Mouse (Mus musculus) limb, embryonic 11.5 days (tissue): ENCODE data around the gene Ppfibp1. TPM values are rescaled to one million over a fixed set of nuclear protein-coding genes. Genes with fewer than 3 reads are reported as not detected.

Experiments used
- ATAC-seq: fragments of 200-750 bp; cut with Nextera tagmentation; 2 replicates; pipeline ENCODE4 v1.8.0; 2017; ENCODE audit warnings: low read depth; ENCODE audit not compliant: insufficient number of reproducible peaks, low FRiP score, low TSS enrichment
- DNase-seq: peaks from one replicate; pipeline ENCODE4 v3.0.0-alpha.2; 2015; ENCODE audit warnings: low spot score
- H3K27ac ChIP-seq: fragments of 300-500 bp; sonication (generic); replicated peaks from 2 replicates; pipeline ENCODE4 v1.5.1; 2014; ENCODE audit warnings: low read depth, mild to moderate bottlenecking, low read length
- H3K27me3 ChIP-seq: fragments of 300-500 bp; sonication (generic); 2 replicates; pipeline ENCODE4 v1.6.1; 2014; ENCODE audit warnings: mild to moderate bottlenecking, low read length, mixed read lengths; ENCODE audit not compliant: control insufficient read depth, insufficient read depth
- H3K36me3 ChIP-seq: fragments of 300-500 bp; sonication (generic); 2 replicates; pipeline ENCODE4 v1.6.1; 2014; ENCODE audit warnings: mild to moderate bottlenecking, low read length, moderate library complexity, mixed read lengths; ENCODE audit not compliant: control insufficient read depth, insufficient read depth
- H3K4me1 ChIP-seq: fragments of 300-500 bp; sonication (generic); 2 replicates; pipeline ENCODE4 v1.6.1; 2014; ENCODE audit warnings: low read length, mixed read lengths; ENCODE audit not compliant: control insufficient read depth, insufficient read depth
- H3K4me2 ChIP-seq: fragments of 300-500 bp; sonication (generic); 2 replicates; pipeline ENCODE4 v1.6.1; 2014; ENCODE audit warnings: low read depth, mild to moderate bottlenecking, moderate library complexity; ENCODE audit not compliant: severe bottlenecking
- H3K4me3 ChIP-seq: fragments of 300-500 bp; sonication (generic); 2 replicates; pipeline ENCODE4 v1.5.1; 2014; ENCODE audit warnings: low read depth, low read length
- H3K9ac ChIP-seq: fragments of 300-500 bp; sonication (generic); 2 replicates; pipeline ENCODE4 v1.6.1; 2014; ENCODE audit warnings: mild to moderate bottlenecking, low read length
- H3K9me3 ChIP-seq: fragments of 300-500 bp; sonication (generic); 2 replicates; pipeline ENCODE4 v1.6.1; 2016; ENCODE audit warnings: low read length; ENCODE audit not compliant: control insufficient read depth
- WGBS: fragments of 180-500 bp; shearing (Covaris S2); extraction: QIAGEN DNeasy Blood & Tissue Kit; methylation state at CpG from one replicate; pipeline ENCODE4 v1.1.7; 2014; 5-methylcytosine and 5-hydroxymethylcytosine counted together
- polyA plus RNA-seq: library from polyadenylated mRNA; unstranded; fragments of >200 nt; fragmentation: Nextera tagmentation; extraction: Ambion mirVana; gene quantifications from 2 replicates; pipeline ENCODE4 v1.2.1, GENCODE M21; 2014

Ppfibp1 gene
- polyA plus RNA-seq, 1 experiment from 2014 or later, result 44.4 TPM

DNA sequence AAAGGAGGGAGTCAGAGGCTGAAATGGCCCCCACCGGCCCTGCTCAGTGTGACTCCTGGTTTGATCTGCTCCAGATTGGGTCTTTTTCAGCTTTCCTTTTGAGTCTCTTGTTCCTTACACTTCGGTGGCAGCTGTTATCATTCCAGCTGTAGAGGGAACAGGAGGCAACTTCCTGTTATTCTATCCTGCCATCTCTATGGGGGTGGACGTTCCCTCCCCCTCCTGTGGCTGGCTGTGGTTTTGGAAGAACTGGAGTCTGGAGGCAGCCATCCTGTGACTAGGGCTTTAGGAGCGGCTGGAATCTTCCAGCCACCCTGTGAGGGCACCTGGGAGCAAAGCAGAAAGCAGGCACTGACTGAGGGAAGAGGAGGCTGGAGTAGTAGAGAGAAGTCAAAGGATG, 3.4 kb upstream of the Ppfibp1 start:
- DNase-seq (no peak), ATAC-seq (no peak)
- no peak overlapping the region for H3K4me2 ChIP-seq
- no peak overlapping the region for H3K9ac ChIP-seq
- H3K27ac ChIP-seq, result no peak overlapping the region
- H3K4me1 ChIP-seq, result peaks cover 5% of the 10 kb centered on the region
- no peak overlapping the region for H3K4me3 ChIP-seq
- no peaks in the 10 kb centered on the region for H3K36me3 ChIP-seq
- H3K27me3 ChIP-seq, result no peaks in the 10 kb centered on the region
- WGBS, result 23% methylated on average over 4 of the region's 4 CpGs
- no peaks in the 10 kb centered on the region for H3K9me3 ChIP-seq

DNA sequence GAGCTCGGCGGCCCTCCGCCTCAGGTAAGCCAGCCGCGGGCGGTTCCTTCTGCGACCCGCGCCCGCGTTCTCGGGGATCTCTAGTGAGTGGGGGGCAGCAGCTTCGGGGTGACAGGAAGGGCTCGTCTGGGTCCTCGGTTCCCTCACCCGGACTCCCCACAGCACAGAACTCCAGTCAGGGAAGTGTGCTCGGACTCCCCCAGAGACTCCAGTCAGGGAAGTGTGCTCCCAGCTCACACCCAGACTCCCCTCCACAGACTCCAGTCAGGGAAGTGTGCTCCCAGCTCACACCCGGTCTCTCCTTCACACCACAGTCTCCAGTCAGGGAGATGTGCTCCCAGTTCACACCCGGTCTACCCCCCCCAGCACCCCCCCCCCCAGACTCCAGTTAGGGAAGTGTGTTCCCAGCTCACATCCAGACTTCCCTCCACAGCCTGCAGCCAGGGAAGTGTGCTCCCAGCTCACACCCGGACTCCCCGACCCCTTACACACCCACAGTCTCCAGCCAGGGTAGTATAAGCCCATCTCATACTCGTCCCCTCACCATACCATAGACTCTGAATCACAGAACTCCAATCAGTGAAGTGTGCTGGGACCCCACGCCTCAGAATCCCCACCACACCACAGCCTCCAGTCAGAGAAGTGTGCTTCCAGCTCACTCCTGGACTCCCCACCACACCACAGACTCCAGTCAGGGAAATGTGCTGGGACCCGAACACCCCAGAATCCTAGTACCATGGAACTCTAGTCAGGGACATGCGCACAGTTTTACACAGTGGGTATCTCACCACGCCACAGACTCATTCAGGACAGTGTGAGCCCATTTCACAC, 588 bp downstream of the Ppfibp1 start:
- Histone ChIP-seq H3K9ac (peak overlapping the region; percentile 83), H3K4me3 (peak overlapping the region; percentile 88), H3K27ac (0 out of 2 replicates have a peak overlapping the region, but pooled peaks have one; percentile 56), H3K9me3 (no peaks in the 10 kb centered on the region), H3K4me1 (peaks cover 5% of the 10 kb centered on the region), H3K4me2 (peak overlapping the region; percentile 69), H3K36me3 (no peaks in the 10 kb centered on the region), H3K27me3 (no peaks in the 10 kb centered on the region)
- no peak for DNase-seq
- peak; percentile 69 for ATAC-seq
- 7% methylated on average over 26 of the region's 26 CpGs for WGBS

GRCm38 (mm10) chr6:146890215-146890614, 1.9 kb downstream of the Ppfibp1 start:
- peak overlapping the region; percentile 23 for H3K4me2 ChIP-seq
- ATAC-seq (no peak), DNase-seq (no peak)
- H3K27ac ChIP-seq, result no peak overlapping the region
- no peaks in the 10 kb centered on the region for H3K9me3 ChIP-seq
- no peak overlapping the region for H3K9ac ChIP-seq
- peaks cover 5% of the 10 kb centered on the region for H3K4me1 ChIP-seq
- no peak overlapping the region for H3K4me3 ChIP-seq
- no peaks in the 10 kb centered on the region for H3K27me3 ChIP-seq
- H3K36me3 ChIP-seq, result no peaks in the 10 kb centered on the region
- WGBS, result 85% methylated on average over 2 of the region's 2 CpGs

DNA sequence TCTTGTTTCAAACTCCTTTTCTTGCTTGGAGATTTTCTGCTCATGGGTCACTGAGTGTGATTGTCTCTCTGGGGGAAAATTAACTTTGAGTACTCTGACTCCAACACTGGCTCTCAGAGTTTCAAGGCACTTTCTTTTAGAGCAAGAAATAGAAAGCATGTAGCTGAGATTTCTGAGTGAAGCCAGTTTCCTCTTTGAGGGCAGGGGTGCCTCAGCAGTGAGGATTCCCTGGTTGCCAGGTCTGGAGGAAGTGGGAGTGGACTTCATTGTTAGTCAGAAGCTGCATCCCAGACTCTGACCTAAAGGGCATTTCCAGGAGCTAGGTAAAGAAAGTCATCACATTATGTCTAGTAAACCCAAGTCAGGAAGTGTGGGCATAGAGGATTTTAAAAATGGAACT, 2.3 kb downstream of the Ppfibp1 start:
- DNase-seq, result no peak
- no peak for ATAC-seq
- H3K27me3 ChIP-seq, result no peaks in the 10 kb centered on the region
- H3K36me3 ChIP-seq, result no peaks in the 10 kb centered on the region
- no peaks in the 10 kb centered on the region for H3K9me3 ChIP-seq
- H3K4me2 ChIP-seq, result 0 out of 2 replicates have a peak overlapping the region, but pooled peaks have one; percentile 23
- no peak overlapping the region for H3K9ac ChIP-seq
- no peak overlapping the region for H3K4me3 ChIP-seq
- no peak overlapping the region for H3K27ac ChIP-seq
- peaks cover 5% of the 10 kb centered on the region for H3K4me1 ChIP-seq

DNA sequence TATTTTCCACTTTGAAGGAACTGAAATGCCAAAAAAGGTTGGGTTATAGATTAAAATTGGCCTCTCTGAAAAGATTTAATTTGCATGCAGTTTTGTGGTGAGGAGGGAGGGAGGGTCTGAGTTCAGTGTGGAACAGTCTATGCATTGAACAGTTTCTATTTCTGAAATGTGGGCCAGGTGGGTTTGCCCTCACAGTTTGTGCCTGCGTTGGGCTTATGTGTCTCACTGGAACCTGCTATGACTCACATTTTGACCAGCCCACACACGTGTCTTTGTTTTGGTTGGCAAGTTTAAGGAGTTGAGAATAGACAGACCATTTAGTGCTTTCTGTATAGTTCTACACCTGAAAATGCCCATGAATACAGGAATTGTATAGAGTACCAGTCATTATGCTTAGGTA, 5.6 kb downstream of the Ppfibp1 start:
- ATAC-seq (no peak; the same call in 1 of the 2 replicates), DNase-seq (no peak)
- Histone ChIP-seq H3K4me1 (peaks cover 4% of the 10 kb centered on the region), H3K9me3 (no peaks in the 10 kb centered on the region), H3K36me3 (no peaks in the 10 kb centered on the region), H3K9ac (no peak overlapping the region), H3K27ac (no peak overlapping the region), H3K27me3 (no peaks in the 10 kb centered on the region), H3K4me2 (no peak overlapping the region), H3K4me3 (no peak overlapping the region)
- 62% methylated on average over 2 of the region's 2 CpGs for WGBS

GRCm38 (mm10) chr6:146898709-146899108, 10.4 kb downstream of the Ppfibp1 start:
- H3K27ac ChIP-seq, result no peak overlapping the region
- H3K4me1 ChIP-seq, result no peaks in the 10 kb centered on the region
- ATAC-seq (no peak), DNase-seq (no peak)
- peaks cover 4% of the 10 kb centered on the region; the same call in 1 of the 2 replicates for H3K36me3 ChIP-seq
- 83% methylated on average over 6 of the region's 6 CpGs for WGBS
- no peak overlapping the region for H3K4me2 ChIP-seq
- no peaks in the 10 kb centered on the region for H3K9me3 ChIP-seq
- H3K27me3 ChIP-seq, result no peaks in the 10 kb centered on the region
- H3K9ac ChIP-seq, result no peak overlapping the region
- H3K4me3 ChIP-seq, result no peak overlapping the region

DNA sequence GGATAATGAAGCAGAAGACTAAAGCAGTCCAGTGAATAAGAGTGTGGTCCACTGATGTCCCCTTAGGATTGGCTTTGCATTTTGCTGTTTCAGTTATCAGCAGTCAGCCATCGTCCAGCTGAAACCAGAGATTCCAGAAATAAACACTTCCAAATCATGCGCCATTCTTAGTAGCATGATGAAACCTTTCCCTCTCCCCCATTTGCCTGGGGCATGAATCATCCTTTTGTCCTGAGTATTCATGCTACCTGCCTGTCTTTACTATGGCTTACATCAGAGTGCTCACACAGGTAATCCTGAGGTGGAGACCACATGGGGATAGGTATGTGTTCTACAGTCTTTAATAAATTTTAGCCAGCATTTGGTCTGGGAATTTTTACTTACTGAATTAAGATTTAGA, 11.4 kb downstream of the Ppfibp1 start:
- Histone ChIP-seq H3K9ac (no peak overlapping the region), H3K36me3 (peaks cover 4% of the 10 kb centered on the region; the same call in 1 of the 2 replicates), H3K27ac (no peak overlapping the region), H3K27me3 (no peaks in the 10 kb centered on the region), H3K9me3 (no peaks in the 10 kb centered on the region), H3K4me1 (no peaks in the 10 kb centered on the region), H3K4me2 (no peak overlapping the region), H3K4me3 (no peak overlapping the region)
- 90% methylated on average over 2 of the region's 2 CpGs for WGBS
- no peak for ATAC-seq
- no peak for DNase-seq

DNA sequence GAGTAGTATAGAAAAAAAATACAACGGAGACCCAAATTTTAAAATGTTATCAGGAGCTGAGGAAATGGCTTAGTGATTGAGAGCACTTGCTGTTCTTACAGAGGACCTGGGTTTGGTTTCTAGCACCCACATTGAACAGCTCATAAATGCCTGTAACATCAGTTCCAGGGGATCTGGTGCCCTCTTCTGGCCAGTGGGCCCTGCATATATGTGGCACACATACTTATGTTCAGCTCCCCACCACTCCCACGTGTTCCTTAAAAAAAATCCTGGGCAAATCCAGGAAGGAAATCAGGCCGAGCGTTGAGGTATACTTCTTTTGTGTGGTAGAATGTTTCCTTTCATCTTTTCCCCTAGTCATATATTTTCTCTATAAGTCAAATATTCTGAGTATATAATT, 13.6 kb downstream of the Ppfibp1 start:
- Histone ChIP-seq H3K36me3 (peaks cover 4% of the 10 kb centered on the region; the same call in 1 of the 2 replicates), H3K4me3 (no peak overlapping the region), H3K9ac (no peak overlapping the region), H3K4me2 (no peak overlapping the region), H3K27me3 (no peaks in the 10 kb centered on the region), H3K9me3 (no peaks in the 10 kb centered on the region), H3K27ac (no peak overlapping the region), H3K4me1 (no peaks in the 10 kb centered on the region)
- no peak for ATAC-seq
- 96% methylated on average over 4 of the region's 4 CpGs for WGBS
- DNase-seq, result no peak
